Mouse (Mus musculus): Measurements from ENCODE around the gene Crk. TPM values are rescaled to one million over a fixed set of nuclear protein-coding genes. Genes with fewer than 3 reads are reported as not detected.
A peak's percentile ranks its signal among the peaks of the same experiment; 100 is the strongest.
"Not testable (repeated sequence)": the region's sequence is repeated elsewhere in the genome, so short reads cannot be mapped to it uniquely, and the experiment has no call there.

Crk gene
- polyA plus RNA-seq, 1 experiment from 2014 or later = 134 TPM

- H3K4me1 ChIP-seq (ENCODE audit: control insufficient read depth, insufficient read depth, low read length) = no peaks in the 10 kb centered on the region
- H3K27ac ChIP-seq (ENCODE audit: low read depth, low read length) = no peak overlapping the region
- peaks cover 3% of the 10 kb centered on the region; the same call in 1 of the 2 replicates for H3K36me3 ChIP-seq (ENCODE audit: control insufficient read depth, insufficient read depth, low read length)
- no peaks in the 10 kb centered on the region for H3K9me3 ChIP-seq (ENCODE audit: control insufficient read depth, low read length)
- WGBS = 88% methylated on average over 1 of the region's 1 CpGs
- no peak overlapping the region for H3K4me2 ChIP-seq (ENCODE audit: low read depth)
- no peaks in the 10 kb centered on the region for H3K27me3 ChIP-seq (ENCODE audit: control insufficient read depth, insufficient read depth, low read length)
- DNase-seq (ENCODE audit: low spot score) (no peak), ATAC-seq (ENCODE audit: insufficient read depth, low FRiP score, low TSS enrichment) (no peak)
- H3K9ac ChIP-seq (ENCODE audit: low read length) = no peak overlapping the region
- H3K4me3 ChIP-seq (ENCODE audit: low read depth, low read length) = no peak overlapping the region
Observed at GRCm38 (mm10) chr11:75689977-75690376, 10.9 kb downstream of the Crk start.

GRCm38 (mm10) chr11:75691047-75691446 is 12.0 kb downstream of the Crk start:
- DNase-seq (ENCODE audit: low spot score) = no peak
- Histone ChIP-seq H3K4me3 (ENCODE audit: low read depth, low read length) (no peak overlapping the region), H3K4me2 (ENCODE audit: low read depth) (no peak overlapping the region), H3K27me3 (ENCODE audit: control insufficient read depth, insufficient read depth, low read length) (no peaks in the 10 kb centered on the region), H3K9ac (ENCODE audit: low read length) (no peak overlapping the region), H3K27ac (ENCODE audit: low read depth, low read length) (no peak overlapping the region), H3K4me1 (ENCODE audit: control insufficient read depth, insufficient read depth, low read length) (no peaks in the 10 kb centered on the region), H3K36me3 (ENCODE audit: control insufficient read depth, insufficient read depth, low read length) (peaks cover 3% of the 10 kb centered on the region; the same call in 1 of the 2 replicates), H3K9me3 (ENCODE audit: control insufficient read depth, low read length) (no peaks in the 10 kb centered on the region)
- ATAC-seq (ENCODE audit: insufficient read depth, low FRiP score, low TSS enrichment) = no peak

DNA sequence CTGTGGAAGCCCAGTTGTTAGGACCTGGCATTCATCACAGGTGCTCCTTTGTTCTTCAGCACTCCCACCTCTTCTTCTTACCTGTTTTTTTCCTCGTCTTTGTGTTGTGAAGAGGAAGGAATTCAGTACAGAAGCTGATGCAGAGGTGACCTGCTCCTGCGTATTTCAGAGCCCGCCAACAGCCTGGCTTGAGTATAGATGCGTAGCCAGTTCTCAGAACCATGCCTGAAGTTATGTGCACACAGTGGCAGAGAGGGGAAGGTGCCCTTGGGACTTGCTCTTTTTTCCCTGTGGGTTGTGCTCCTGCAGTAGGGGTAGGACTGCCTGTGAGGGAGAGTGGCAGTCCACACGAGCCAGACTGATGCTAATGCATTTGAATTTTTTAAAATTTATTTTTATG is 14.5 kb downstream of the Crk start:
- Histone ChIP-seq H3K9ac (ENCODE audit: low read length) (no peak overlapping the region), H3K27me3 (ENCODE audit: control insufficient read depth, insufficient read depth, low read length) (no peaks in the 10 kb centered on the region), H3K27ac (ENCODE audit: low read depth, low read length) (no peak overlapping the region), H3K4me2 (ENCODE audit: low read depth) (no peak overlapping the region), H3K4me3 (ENCODE audit: low read depth, low read length) (no peak overlapping the region), H3K4me1 (ENCODE audit: control insufficient read depth, insufficient read depth, low read length) (no peaks in the 10 kb centered on the region), H3K36me3 (ENCODE audit: control insufficient read depth, insufficient read depth, low read length) (peaks cover 3% of the 10 kb centered on the region; the same call in 1 of the 2 replicates), H3K9me3 (ENCODE audit: control insufficient read depth, low read length) (no peaks in the 10 kb centered on the region)
- ATAC-seq (ENCODE audit: insufficient read depth, low FRiP score, low TSS enrichment) (no peak), DNase-seq (ENCODE audit: low spot score) (no peak)
- 94% methylated on average over 5 of the region's 5 CpGs for WGBS

GRCm38 (mm10) chr11:75697464-75697863 is 18.4 kb downstream of the Crk start:
- H3K4me3 ChIP-seq (ENCODE audit: low read depth, low read length); H3K4me1 ChIP-seq (ENCODE audit: control insufficient read depth, insufficient read depth, low read length); H3K27ac ChIP-seq (ENCODE audit: low read depth, low read length); ATAC-seq (ENCODE audit: insufficient read depth, low FRiP score, low TSS enrichment); H3K36me3 ChIP-seq (ENCODE audit: control insufficient read depth, insufficient read depth, low read length); DNase-seq (ENCODE audit: low spot score); H3K9me3 ChIP-seq (ENCODE audit: control insufficient read depth, low read length); H3K9ac ChIP-seq (ENCODE audit: low read length); H3K4me2 ChIP-seq (ENCODE audit: low read depth); H3K27me3 ChIP-seq (ENCODE audit: control insufficient read depth, insufficient read depth, low read length): not testable (repeated sequence)
- 98% methylated on average over 3 of the region's 3 CpGs for WGBS

- Histone ChIP-seq H3K4me1 (ENCODE audit: control insufficient read depth, insufficient read depth, low read length) (no peaks in the 10 kb centered on the region), H3K9me3 (ENCODE audit: control insufficient read depth, low read length) (no peaks in the 10 kb centered on the region), H3K36me3 (ENCODE audit: control insufficient read depth, insufficient read depth, low read length) (peaks cover 5% of the 10 kb centered on the region), H3K9ac (ENCODE audit: low read length) (no peak overlapping the region), H3K27me3 (ENCODE audit: control insufficient read depth, insufficient read depth, low read length) (no peaks in the 10 kb centered on the region), H3K4me2 (ENCODE audit: low read depth) (no peak overlapping the region), H3K4me3 (ENCODE audit: low read depth, low read length) (no peak overlapping the region), H3K27ac (ENCODE audit: low read depth, low read length) (no peak overlapping the region)
- WGBS = 97% methylated on average over 5 of the region's 5 CpGs
- DNase-seq (ENCODE audit: low spot score) (no peak), ATAC-seq (ENCODE audit: insufficient read depth, low FRiP score, low TSS enrichment) (no peak)
Observed at GRCm38 (mm10) chr11:75700557-75700956, 21.5 kb downstream of the Crk start.

- H3K4me3 ChIP-seq (ENCODE audit: low read depth, low read length) = no peak overlapping the region
- DNase-seq (ENCODE audit: low spot score) (no peak), ATAC-seq (ENCODE audit: insufficient read depth, low FRiP score, low TSS enrichment) (no peak)
- no peak overlapping the region for H3K9ac ChIP-seq (ENCODE audit: low read length)
- no peaks in the 10 kb centered on the region for H3K4me1 ChIP-seq (ENCODE audit: control insufficient read depth, insufficient read depth, low read length)
- no peak overlapping the region for H3K4me2 ChIP-seq (ENCODE audit: low read depth)
- H3K9me3 ChIP-seq (ENCODE audit: control insufficient read depth, low read length) = no peaks in the 10 kb centered on the region
- no peaks in the 10 kb centered on the region for H3K27me3 ChIP-seq (ENCODE audit: control insufficient read depth, insufficient read depth, low read length)
- WGBS = 95% methylated on average over 6 of the region's 6 CpGs
- peaks cover 5% of the 10 kb centered on the region for H3K36me3 ChIP-seq (ENCODE audit: control insufficient read depth, insufficient read depth, low read length)
- no peak overlapping the region for H3K27ac ChIP-seq (ENCODE audit: low read depth, low read length)
Observed at GRCm38 (mm10) chr11:75702761-75703160, 23.7 kb downstream of the Crk start.

DNA sequence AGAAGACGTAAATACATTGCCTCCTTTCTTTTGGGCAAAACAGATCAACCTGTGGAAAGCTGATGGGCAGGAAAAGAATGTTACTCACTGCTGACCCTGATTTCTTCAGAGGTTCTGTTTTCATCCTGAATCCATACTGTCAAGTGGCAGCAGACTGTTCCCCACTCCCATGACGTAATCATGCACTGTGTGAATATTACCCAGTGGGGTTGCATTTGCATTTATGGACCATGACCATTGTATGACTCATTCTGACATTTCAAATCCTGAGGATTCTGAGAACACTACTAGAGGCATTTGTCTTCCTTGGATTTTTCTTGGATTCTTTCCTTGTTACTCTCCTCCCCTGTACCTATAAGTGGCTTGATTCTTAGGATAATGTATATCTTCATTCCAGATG is 24.7 kb downstream of the Crk start:
- 93% methylated on average over 2 of the region's 2 CpGs for WGBS
- Histone ChIP-seq H3K4me3 (ENCODE audit: low read depth, low read length) (no peak overlapping the region), H3K9me3 (ENCODE audit: control insufficient read depth, low read length) (no peaks in the 10 kb centered on the region), H3K9ac (ENCODE audit: low read length) (no peak overlapping the region), H3K27me3 (ENCODE audit: control insufficient read depth, insufficient read depth, low read length) (no peaks in the 10 kb centered on the region), H3K4me1 (ENCODE audit: control insufficient read depth, insufficient read depth, low read length) (no peaks in the 10 kb centered on the region), H3K36me3 (ENCODE audit: control insufficient read depth, insufficient read depth, low read length) (peaks cover 5% of the 10 kb centered on the region), H3K4me2 (ENCODE audit: low read depth) (no peak overlapping the region), H3K27ac (ENCODE audit: low read depth, low read length) (no peak overlapping the region)
- ATAC-seq (ENCODE audit: insufficient read depth, low FRiP score, low TSS enrichment) (no peak), DNase-seq (ENCODE audit: low spot score) (no peak)

GRCm38 (mm10) chr11:75713949-75714348 is 34.9 kb downstream of the Crk start:
- Histone ChIP-seq H3K36me3 (ENCODE audit: control insufficient read depth, insufficient read depth, low read length) (no peaks in the 10 kb centered on the region), H3K4me3 (ENCODE audit: low read depth, low read length) (no peak overlapping the region), H3K4me1 (ENCODE audit: control insufficient read depth, insufficient read depth, low read length) (no peaks in the 10 kb centered on the region), H3K27ac (ENCODE audit: low read depth, low read length) (no peak overlapping the region), H3K9ac (ENCODE audit: low read length) (no peak overlapping the region), H3K27me3 (ENCODE audit: control insufficient read depth, insufficient read depth, low read length) (no peaks in the 10 kb centered on the region), H3K9me3 (ENCODE audit: control insufficient read depth, low read length) (no peaks in the 10 kb centered on the region), H3K4me2 (ENCODE audit: low read depth) (no peak overlapping the region)
- WGBS = 97% methylated on average over 1 of the region's 1 CpGs
- DNase-seq (ENCODE audit: low spot score) = no peak
- ATAC-seq (ENCODE audit: insufficient read depth, low FRiP score, low TSS enrichment) = no peak

- Histone ChIP-seq H3K4me3 (ENCODE audit: low read depth, low read length) (no peak overlapping the region), H3K4me2 (ENCODE audit: low read depth) (no peak overlapping the region), H3K9ac (ENCODE audit: low read length) (no peak overlapping the region), H3K27me3 (ENCODE audit: control insufficient read depth, insufficient read depth, low read length) (no peaks in the 10 kb centered on the region), H3K9me3 (ENCODE audit: control insufficient read depth, low read length) (no peaks in the 10 kb centered on the region), H3K36me3 (ENCODE audit: control insufficient read depth, insufficient read depth, low read length) (no peaks in the 10 kb centered on the region), H3K27ac (ENCODE audit: low read depth, low read length) (no peak overlapping the region), H3K4me1 (ENCODE audit: control insufficient read depth, insufficient read depth, low read length) (no peaks in the 10 kb centered on the region)
- ATAC-seq (ENCODE audit: insufficient read depth, low FRiP score, low TSS enrichment) (no peak), DNase-seq (ENCODE audit: low spot score) (peak; percentile 20)
- 22% methylated on average over 12 of the region's 12 CpGs for WGBS
Observed at GRCm38 (mm10) chr11:75715556-75715955, 36.5 kb downstream of the Crk start.
